Mouse (Mus musculus) olfactory bulb, adult 2 months (tissue): ENCODE measurements around the gene Parm1.

Experiments used
- CTCF ChIP-seq: fragments of 200-500 bp; IDR thresholded peaks from 2 replicates; pipeline ENCODE4 v1.5.1; 2012; ENCODE audit warnings: low read depth, mild to moderate bottlenecking, low read length, moderate library complexity; ENCODE audit not compliant: insufficient read depth
- POLR2A ChIP-seq: fragments of 200-500 bp; IDR thresholded peaks from 2 replicates; pipeline ENCODE4 v1.6.1; 2012; ENCODE audit warnings: mild to moderate bottlenecking, low read depth, low read length, moderate library complexity; ENCODE audit not compliant: insufficient read depth

DNA sequence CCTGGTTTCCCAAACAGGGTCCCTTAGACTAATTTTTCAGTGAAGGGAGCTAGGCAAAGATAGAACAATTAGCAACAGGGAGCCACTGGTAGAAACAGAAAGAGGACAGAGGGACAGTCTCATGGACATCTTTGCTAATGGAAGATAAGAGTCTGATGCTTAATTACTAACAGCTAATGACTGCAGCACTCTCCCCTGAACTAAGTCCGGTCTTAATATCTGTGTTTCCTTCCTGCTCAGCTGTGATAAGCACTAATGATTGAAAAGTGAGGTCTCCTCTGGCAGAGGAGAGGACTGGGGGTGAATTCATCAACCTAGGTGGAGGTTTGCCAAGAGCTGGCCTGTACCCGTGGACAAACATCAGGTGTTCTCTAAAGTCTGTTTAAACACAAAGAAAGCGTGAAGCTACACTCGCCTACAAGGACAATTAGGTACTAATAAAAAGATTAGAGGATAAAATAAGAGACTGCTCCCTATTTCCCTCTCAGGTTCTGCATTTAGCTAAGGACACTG lies 101.3 kb downstream of the Parm1 start:
- TF ChIP-seq CTCF (no peak), POLR2A (no peak)
